Mouse (Mus musculus): ENCODE measurements around the gene Eya2.

The Eya2 gene

DNA sequence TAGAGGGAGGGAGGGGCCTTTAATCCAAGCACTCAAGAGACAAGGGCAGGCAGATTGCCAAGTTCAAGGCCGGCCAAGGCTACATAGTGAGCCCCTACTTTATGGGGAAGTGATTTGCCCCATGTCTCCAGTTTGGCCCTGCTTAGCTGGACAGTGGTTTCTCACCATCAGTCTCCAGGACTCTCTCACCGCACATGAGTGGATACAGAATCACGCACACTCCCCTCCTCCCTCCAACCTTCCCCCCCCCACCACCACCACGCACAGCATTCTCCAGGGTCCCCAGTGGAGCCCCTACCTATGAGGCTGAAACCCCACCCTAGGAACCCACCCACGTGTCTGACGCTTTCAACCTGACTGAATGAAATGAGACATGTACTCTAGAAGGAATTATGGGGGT, 223.7 kb downstream of the Eya2 start:
- in situ Hi-C loops (cut with MboI, MseI), result no loop called here

DNA sequence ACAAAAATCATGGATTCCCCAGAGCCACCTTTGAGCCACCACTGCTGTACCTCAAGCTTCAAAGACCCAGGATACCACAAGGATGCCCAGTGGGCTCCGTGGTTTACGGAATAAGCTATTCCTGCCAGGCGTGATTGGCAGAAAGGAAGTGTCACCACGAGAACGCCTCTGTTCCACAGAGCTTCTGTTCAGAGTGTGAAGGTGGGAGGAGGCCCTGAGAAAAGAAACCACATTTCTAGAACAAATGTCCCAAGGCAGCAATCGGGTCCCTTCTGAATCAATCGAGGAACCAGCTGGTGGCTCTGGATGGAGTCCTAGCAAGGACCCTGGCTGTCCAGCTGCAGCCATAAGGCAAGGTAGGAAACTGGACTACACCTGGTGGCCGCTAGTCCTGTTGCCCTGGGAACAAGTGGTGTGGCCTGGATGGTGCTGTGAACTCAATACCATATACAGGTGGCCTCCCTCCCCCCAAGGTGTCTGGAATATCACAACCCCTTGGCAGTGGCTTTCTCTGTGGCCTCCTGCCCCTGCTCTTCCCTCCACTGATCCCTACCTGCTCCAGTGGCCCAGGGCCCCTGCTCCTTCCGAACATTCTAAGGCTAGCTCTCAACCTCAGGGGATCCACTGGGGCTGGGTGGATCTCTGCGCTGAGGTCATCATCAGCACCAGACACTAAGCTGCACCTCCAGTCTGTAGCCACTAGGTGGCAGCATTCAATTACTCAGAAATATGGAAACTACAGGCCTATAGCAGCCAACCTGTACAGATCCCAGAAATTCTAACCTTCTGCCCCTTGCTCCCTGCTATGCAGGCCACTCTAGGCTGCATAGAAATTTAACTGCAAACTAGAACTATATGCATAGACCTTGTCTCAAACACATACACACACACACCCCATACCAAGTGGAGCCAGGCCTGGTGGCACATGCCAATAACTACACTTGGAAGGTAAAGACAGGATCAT, 224.4 kb downstream of the Eya2 start:
- in situ Hi-C loops (cut with MboI, MseI), result no loop called here

DNA sequence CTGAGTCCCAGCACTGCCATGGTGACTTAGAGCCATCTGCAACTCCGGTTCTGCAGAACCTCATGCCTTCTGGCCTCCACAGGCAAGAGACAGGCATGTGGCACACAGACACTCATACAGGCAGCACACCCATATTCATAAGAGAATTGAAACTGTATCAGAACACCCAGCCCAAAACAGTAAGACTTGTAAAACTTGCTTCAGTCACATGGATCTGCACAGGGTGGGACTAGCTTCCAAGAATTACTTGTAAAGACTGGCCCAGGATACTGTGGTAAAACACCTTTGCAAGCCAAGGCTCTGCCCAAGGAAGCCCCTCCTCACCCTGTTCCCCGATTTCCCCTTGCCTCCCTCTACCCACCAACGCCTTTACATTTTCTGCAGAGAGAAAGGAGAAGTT, 225.2 kb downstream of the Eya2 start:
- in situ Hi-C loops (cut with MboI, MseI), result loop anchor here (5.0 kb wide), 1 partner anchor 92 kb away; no protein-coding TSS in a partner anchor

DNA sequence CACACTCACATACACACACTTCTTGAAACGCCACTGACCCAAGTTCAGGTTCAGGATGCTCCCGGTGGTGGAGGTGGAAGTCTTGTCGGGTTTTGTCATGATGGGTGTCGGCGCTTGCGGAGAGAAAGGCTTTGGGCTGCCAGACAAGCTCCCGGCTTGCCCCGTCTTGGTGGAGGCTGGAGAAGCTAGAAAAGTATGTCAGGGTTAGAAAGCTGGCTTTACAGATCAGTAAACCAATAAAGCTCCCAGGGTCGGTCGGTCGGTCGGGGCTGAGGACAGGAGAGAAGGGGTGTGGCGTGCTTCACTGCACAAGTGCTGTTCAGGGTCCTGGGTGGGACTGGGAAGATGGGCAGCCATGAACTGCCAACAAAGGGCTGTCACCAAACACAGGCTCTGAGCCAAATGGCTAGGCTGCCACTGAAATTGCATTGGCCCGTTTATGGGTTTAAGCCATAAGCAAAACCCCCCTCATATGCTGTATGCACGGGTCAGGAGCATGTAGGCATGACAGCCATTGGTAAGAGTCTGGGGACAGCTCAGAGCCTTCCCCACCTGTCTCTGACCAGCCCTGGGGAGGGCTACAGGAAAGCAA, 225.8 kb downstream of the Eya2 start:
- in situ Hi-C loops (cut with MboI, MseI), result loop anchor here (5.0 kb wide), 1 partner anchor 92 kb away; no protein-coding TSS in a partner anchor
